Mouse (Mus musculus): ENCODE measurements at regions not wholly inside any gene's neighbourhood (a gene's known extent, or its start where the extent isn't known, plus 50 kb on each side); places are given as distances from the start of the nearest gene placed in this dataset.

GRCm38 (mm10) chr3:151116831-151117230, 320.9 kb upstream of the Adgrl4 start:
- no peak for TF ChIP-seq POLR2A (IDR thresholded peaks at IDR 0.05; ENCODE audit: insufficient read depth, low read depth, low read length)
- no peak for TF ChIP-seq CTCF (IDR thresholded peaks at IDR 0.05; ENCODE audit: insufficient read depth, low read depth, low read length)

Data from olfactory bulb, adult 2 months (tissue).